Mouse (Mus musculus) hematopoietic multipotent progenitor cell, adult 10-12 weeks (in vitro differentiated cells): Measurements from ENCODE around the gene Gm11042. TPM values are rescaled to one million over a fixed set of nuclear protein-coding genes. Genes with fewer than 3 reads are reported as not detected.

ENCODE experiments used
- polyA plus RNA-seq: library from polyadenylated mRNA; stranded (reverse); fragments of >175 nt; gene quantifications from 2 replicates; pipeline ENCODE4 v1.2.3, GENCODE M21; 2012; ENCODE audit warnings: low replicate concordance

Gene Gm11042
- polyA plus RNA-seq: not detected in 2 replicates

DNA sequence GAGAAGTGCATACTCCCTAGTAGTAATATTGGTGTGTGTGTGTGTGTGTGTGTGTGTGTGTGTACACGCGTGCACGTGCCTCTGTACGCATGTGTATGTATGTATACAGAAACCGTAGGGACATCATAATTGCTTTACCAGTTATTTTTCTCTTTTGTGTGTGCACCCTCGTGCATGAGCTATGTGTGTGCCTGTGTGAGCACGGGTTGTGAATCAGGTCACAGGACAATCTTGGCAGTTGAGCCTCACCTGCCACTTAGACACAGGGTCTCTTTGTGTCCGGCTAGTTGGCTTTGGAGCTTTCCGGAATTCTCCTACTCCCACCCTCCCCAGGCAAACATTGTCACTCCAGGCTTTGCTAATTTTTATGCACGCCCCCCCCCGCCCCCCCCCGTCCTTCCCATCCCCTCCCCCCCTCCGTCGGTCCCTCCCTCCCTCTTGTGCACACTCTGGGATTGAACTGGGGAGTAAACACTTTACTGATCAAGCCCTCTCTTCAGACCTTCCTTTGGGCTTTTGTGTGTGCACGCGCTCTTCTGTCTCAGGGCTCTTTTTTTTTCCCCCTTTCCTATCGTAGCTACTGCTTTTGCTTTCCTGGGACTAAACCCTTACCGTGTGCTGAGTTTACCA, at the start of gene Gm11042:
Gene Gm11042, minus strand, starts transcription at position 51 of the 630 bp plus-strand sequence.

